Mouse (Mus musculus) lung, embryonic 15.5 days (tissue): ENCODE measurements around the gene Rpl3l. TPM values are rescaled to one million over a fixed set of nuclear protein-coding genes. Genes with fewer than 3 reads are reported as not detected.

Experiments used
- ATAC-seq: fragments of 200-750 bp; cut with Nextera tagmentation; 2 replicates; pipeline ENCODE4 v1.8.0; 2017; ENCODE audit warnings: moderate number of reproducible peaks, borderline replicate concordance; ENCODE audit not compliant: low FRiP score, low TSS enrichment; ENCODE audit errors: extremely low read depth
- H3K27ac ChIP-seq: fragments of 300-500 bp; sonication (generic); 2 replicates; pipeline ENCODE4 v1.5.1; 2015; ENCODE audit warnings: moderate library complexity, mild to moderate bottlenecking, inconsistent platforms
- H3K27me3 ChIP-seq: fragments of 300-500 bp; sonication (generic); 2 replicates; pipeline ENCODE4 v1.6.1; 2015; ENCODE audit warnings: inconsistent platforms
- H3K36me3 ChIP-seq: fragments of 300-500 bp; sonication (generic); 2 replicates; pipeline ENCODE4 v1.6.1; 2015; ENCODE audit warnings: inconsistent platforms
- H3K4me1 ChIP-seq: fragments of 300-500 bp; sonication (generic); 2 replicates; pipeline ENCODE4 v1.6.1; 2015; ENCODE audit warnings: inconsistent platforms
- H3K4me2 ChIP-seq: fragments of 300-500 bp; sonication (generic); 2 replicates; pipeline ENCODE4 v1.6.1; 2015; ENCODE audit warnings: inconsistent platforms, mild to moderate bottlenecking, moderate library complexity
- H3K4me3 ChIP-seq: fragments of 300-500 bp; sonication (generic); 2 replicates; pipeline ENCODE4 v1.5.1; 2015; ENCODE audit warnings: mild to moderate bottlenecking, inconsistent platforms
- H3K9ac ChIP-seq: fragments of 300-500 bp; sonication (generic); 2 replicates; pipeline ENCODE4 v1.6.1; 2015; ENCODE audit warnings: inconsistent platforms
- H3K9me3 ChIP-seq: fragments of 300-500 bp; sonication (generic); 2 replicates; pipeline ENCODE4 v1.6.1; 2016; ENCODE audit warnings: inconsistent platforms
- WGBS: fragments of 180-500 bp; shearing (Covaris S2); methylation state at CpG from one replicate; pipeline ENCODE4 v1.1.7; 2015; 5-methylcytosine and 5-hydroxymethylcytosine counted together
- polyA plus RNA-seq: library from polyadenylated mRNA; unstranded; fragments of >200 nt; fragmentation: Nextera tagmentation; extraction: Ambion mirVana; gene quantifications from 2 replicates; pipeline ENCODE4 v1.2.1, GENCODE M21; 2015

The Rpl3l gene
- polyA plus RNA-seq, 1 experiment from 2014 or later: not detected

DNA sequence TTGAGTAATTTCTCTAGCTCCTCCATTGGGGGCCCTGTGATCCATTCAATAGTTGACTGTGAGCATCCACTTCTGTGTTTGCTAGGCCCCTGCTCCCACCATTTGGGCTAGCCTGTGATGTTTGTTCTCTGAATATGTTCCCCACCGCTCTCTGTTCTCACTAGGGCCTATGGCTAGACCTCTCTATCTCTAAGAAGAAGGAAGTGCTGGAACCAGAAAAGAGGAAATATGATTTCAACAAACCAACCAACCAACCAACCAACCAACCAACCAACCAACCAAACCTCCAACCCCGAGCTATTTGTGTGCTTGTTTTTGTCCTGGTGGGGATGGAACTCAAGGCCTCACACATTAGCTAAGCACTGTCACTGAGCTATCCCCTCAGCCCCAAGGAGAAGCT is 53.2 kb downstream of the Rpl3l start:
- Histone ChIP-seq H3K4me2 (no peak overlapping the region), H3K36me3 (no peaks in the 10 kb centered on the region), H3K27ac (no peak overlapping the region), H3K9me3 (no peaks in the 10 kb centered on the region), H3K27me3 (no peaks in the 10 kb centered on the region), H3K4me3 (no peak overlapping the region), H3K9ac (no peak overlapping the region), H3K4me1 (no peaks in the 10 kb centered on the region)
- 86% methylated on average over 2 of the region's 2 CpGs for WGBS
- ATAC-seq: no peak

Other genes with a start within 250 kb of the Rpl3l start
- gene Mlst8, start 248.7 kb upstream of the Rpl3l start, polyA plus RNA-seq: 31.6 and 34.5 TPM in 2 replicates
- 0.97 and 1.0 TPM in 2 replicates for gene Caskin1, start 239.2 kb upstream of the Rpl3l start, polyA plus RNA-seq
- 96.7 and 106 TPM in 2 replicates for gene Traf7, start 199.9 kb upstream of the Rpl3l start, polyA plus RNA-seq
- 2.3 and 3.3 TPM in 2 replicates for gene Rab26, start 193.6 kb upstream of the Rpl3l start, polyA plus RNA-seq
- 24.7 and 30.2 TPM in 2 replicates for gene Pkd1, start 178.0 kb upstream of the Rpl3l start, polyA plus RNA-seq
- 48.2 and 53.5 TPM in 2 replicates for gene Tsc2, start 95.2 kb upstream of the Rpl3l start, polyA plus RNA-seq
- gene Nthl1, start 95.1 kb upstream of the Rpl3l start, polyA plus RNA-seq: 17.2 and 19.6 TPM in 2 replicates
- gene Slc9a3r2, start 77.5 kb upstream of the Rpl3l start, polyA plus RNA-seq: 87.3 and 92.4 TPM in 2 replicates
- 2.1 and 2.3 TPM in 2 replicates for gene Npw, start 69.4 kb upstream of the Rpl3l start, polyA plus RNA-seq
- 21.2 and 22.2 TPM in 2 replicates for gene Zfp598, start 58.1 kb upstream of the Rpl3l start, polyA plus RNA-seq
- gene Syngr3, start 37.9 kb upstream of the Rpl3l start, polyA plus RNA-seq: 1.0 and 2.0 TPM in 2 replicates
- gene Gfer, start 31.7 kb upstream of the Rpl3l start, polyA plus RNA-seq: 47.3 and 47.4 TPM in 2 replicates
- gene Noxo1, start 31.6 kb upstream of the Rpl3l start, polyA plus RNA-seq: 3.5 and 5.1 TPM in 2 replicates
- gene Tbl3, start 20.2 kb upstream of the Rpl3l start, polyA plus RNA-seq: 81.2 and 85.2 TPM in 2 replicates
- 0.18 and 0.21 TPM in 2 replicates for gene Rnf151, start 9.8 kb upstream of the Rpl3l start, polyA plus RNA-seq
- gene Rps2, start 9.7 kb upstream of the Rpl3l start, polyA plus RNA-seq: 1,576 and 1,662 TPM in 2 replicates
- 186 and 193 TPM in 2 replicates for gene Ndufb10, start 3.3 kb upstream of the Rpl3l start, polyA plus RNA-seq
- gene Msrb1, start 8.8 kb downstream of the Rpl3l start, polyA plus RNA-seq: 30.7 and 36.7 TPM in 2 replicates
- 2.5 and 3.4 TPM in 2 replicates for gene Hs3st6, start 25.2 kb downstream of the Rpl3l start, polyA plus RNA-seq
- gene Meiob, start 76.5 kb downstream of the Rpl3l start, polyA plus RNA-seq: not detected in 2 replicates
- 31.7 and 32.1 TPM in 2 replicates for gene Hagh, start 112.3 kb downstream of the Rpl3l start, polyA plus RNA-seq
- 18.8 and 19.9 TPM in 2 replicates for gene Fahd1, start 122.5 kb downstream of the Rpl3l start, polyA plus RNA-seq
- 1.00 and 1.4 TPM in 2 replicates for gene Igfals, start 138.2 kb downstream of the Rpl3l start, polyA plus RNA-seq
- gene Nubp2, start 158.5 kb downstream of the Rpl3l start, polyA plus RNA-seq: 54.4 and 56.6 TPM in 2 replicates
- gene Spsb3, start 158.8 kb downstream of the Rpl3l start, polyA plus RNA-seq: 41.7 and 44.2 TPM in 2 replicates
- 28.5 and 30.4 TPM in 2 replicates for gene Eme2, start 167.3 kb downstream of the Rpl3l start, polyA plus RNA-seq
- 89.0 and 92.0 TPM in 2 replicates for gene Mrps34, start 167.3 kb downstream of the Rpl3l start, polyA plus RNA-seq
- 67.1 and 78.5 TPM in 2 replicates for gene Nme3, start 168.7 kb downstream of the Rpl3l start, polyA plus RNA-seq
- 24.0 and 27.6 TPM in 2 replicates for gene Mapk8ip3, start 209.2 kb downstream of the Rpl3l start, polyA plus RNA-seq
- gene Jpt2, start 232.9 kb downstream of the Rpl3l start, polyA plus RNA-seq: 186 and 189 TPM in 2 replicates